Comparison of ENCODE assay signal across 9 mouse cellular contexts in the genomic region with DNA sequence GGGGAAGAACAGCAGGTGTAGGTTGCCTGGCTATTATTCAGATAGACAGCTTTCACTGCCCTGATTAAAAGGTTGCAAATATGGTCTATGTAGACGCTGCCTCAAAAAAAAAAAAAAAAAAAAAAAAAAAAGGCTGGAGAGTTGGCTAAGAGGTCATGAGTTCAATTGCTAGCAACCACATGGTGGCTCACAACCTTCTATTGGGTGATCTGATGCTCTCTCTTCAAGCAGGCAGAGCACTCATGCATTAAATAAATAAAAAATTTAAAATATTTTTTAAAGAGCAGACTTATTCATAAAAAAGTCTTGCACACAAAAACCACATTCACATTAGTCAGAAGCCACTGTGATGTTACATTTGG. TPM values are rescaled to one million over a fixed set of nuclear protein-coding genes. Genes with fewer than 3 reads are reported as not detected.
A peak's percentile ranks its signal among the peaks of the same experiment; 100 is the strongest.
DNase-seq lines count a peak whose midpoint lies in the region; ATAC-seq and TF ChIP-seq lines count a peak whose summit lies in the region.
"Had no signal": no experiment of that assay in that cellular context is flagged by ENCODE, and none has a peak within 500 bp of the region (broad histone marks: within the 10 kb centered on the region; RNA-seq: fewer than 3 reads in every experiment).

No protein-coding gene starts in this region.

- H3K27ac ChIP-seq in heart, embryonic 15.5 days: peak overlapping the region; percentile 100
- peak overlapping the region; percentile 95 for H3K27ac ChIP-seq in ES-E14 (ENCODE audit: insufficient read depth, low read depth, low read length, poor library complexity, severe bottlenecking)
- H3K27ac ChIP-seq in forebrain, postnatal 0 days (ENCODE audit: low read depth, low read length): peak overlapping the region; percentile 100
- H3K27ac ChIP-seq in midbrain, embryonic 11.5 days (ENCODE audit: low read depth, low read length): peak overlapping the region; percentile 99

- peaks cover 49% of the 10 kb centered on the region for H3K36me3 ChIP-seq in heart, embryonic 15.5 days
- H3K36me3 ChIP-seq in ES-E14 (ENCODE audit: control insufficient read depth, insufficient read depth, low read length, poor library complexity, severe bottlenecking): peaks cover 41% of the 10 kb centered on the region
- peaks cover 36% of the 10 kb centered on the region for H3K36me3 ChIP-seq in forebrain, postnatal 0 days (ENCODE audit: insufficient read depth)
- H3K36me3 ChIP-seq in midbrain, embryonic 11.5 days (ENCODE audit: control insufficient read depth, insufficient read depth, low read length): peaks cover 30% of the 10 kb centered on the region

- no peaks in the 10 kb centered on the region for H3K27me3 ChIP-seq in heart, embryonic 15.5 days
- H3K27me3 ChIP-seq in forebrain, postnatal 0 days (ENCODE audit: insufficient read depth, low read length): no peaks in the 10 kb centered on the region
- H3K27me3 ChIP-seq in midbrain, embryonic 11.5 days (ENCODE audit: control insufficient read depth, insufficient read depth, low read length): no peaks in the 10 kb centered on the region

- DNase-seq in heart, postnatal 4 days: no peak
- DNase-seq in ES-E14 (ENCODE audit: low read depth, low spot score) (no peak), MN1 (ENCODE audit: low spot score) (no peak)
- DNase-seq in forebrain, postnatal 0 days: no peak
- DNase-seq in midbrain, embryonic 11.5 days (ENCODE audit: low spot score, missing footprints): no peak
- DNase-seq in right cerebral cortex, postnatal 25 days: no peak

- in situ Hi-C loops in ES-E14 (cut with MboI; ENCODE audit: low sequenced_read_pairs in 2 of 2, unreplicated experiment in 2 of 2): no loop called here

- peak overlapping the region; percentile 89 for H3K4me2 ChIP-seq in heart, embryonic 15.5 days
- H3K4me2 ChIP-seq in forebrain, postnatal 0 days (ENCODE audit: low read depth): peak overlapping the region; percentile 85
- peak overlapping the region; percentile 80 for H3K4me2 ChIP-seq in midbrain, embryonic 11.5 days

- no peak; the same call in 1 of the 2 replicates for TF ChIP-seq CTCF in forebrain, postnatal 0 days (IDR thresholded peaks at IDR 0.05; ENCODE audit: low read depth)

- peak overlapping the region; percentile 96 for H3K9ac ChIP-seq in heart, embryonic 15.5 days
- H3K9ac ChIP-seq in ES-E14 (ENCODE audit: insufficient read depth, low read depth, low read length, poor library complexity, severe bottlenecking): peak overlapping the region; percentile 83
- peak overlapping the region; percentile 97 for H3K9ac ChIP-seq in forebrain, postnatal 0 days
- peak overlapping the region; percentile 99 for H3K9ac ChIP-seq in midbrain, embryonic 11.5 days (ENCODE audit: low read length)

- WGBS in heart, embryonic 15.5 days: 5% methylated on average over 1 of the region's 1 CpGs
- WGBS in forebrain, postnatal 0 days: 0% methylated on average over 1 of the region's 1 CpGs
- 9% methylated on average over 1 of the region's 1 CpGs for WGBS in midbrain, embryonic 11.5 days

- peaks cover 27% of the 10 kb centered on the region for H3K4me1 ChIP-seq in heart, embryonic 15.5 days (replicated peaks)
- H3K4me1 ChIP-seq in ES-E14 (ENCODE audit: control insufficient read depth in 2 of 2, insufficient read depth in 2 of 2, low read length in 2 of 2, poor library complexity in 1 of 2): peaks cover 0 to 22% of the 10 kb centered on the region in 2 experiments; a peak in 2 of 4 replicates
- peaks cover 18% of the 10 kb centered on the region for H3K4me1 ChIP-seq in forebrain, postnatal 0 days (ENCODE audit: insufficient read depth)
- H3K4me1 ChIP-seq in midbrain, embryonic 11.5 days (ENCODE audit: control insufficient read depth, insufficient read depth, low read length): peaks cover 24% of the 10 kb centered on the region

- no peak for ATAC-seq in heart, embryonic 15.5 days (replicated peaks; ENCODE audit: insufficient number of reproducible peaks, insufficient read depth, low FRiP score, low read depth)
- no peak for ATAC-seq in forebrain, postnatal 0 days
- no peak for ATAC-seq in midbrain, embryonic 11.5 days (ENCODE audit: low FRiP score)
- ATAC-seq in megakaryocyte-erythroid progenitor cell, adult 5-6 weeks (replicated peaks; ENCODE audit: low FRiP score, low TSS enrichment, poor library complexity, severe bottlenecking): no peak

- no peaks in the 10 kb centered on the region for H3K9me3 ChIP-seq in heart, embryonic 15.5 days (replicated peaks)
- H3K9me3 ChIP-seq in ES-E14 (ENCODE audit: control insufficient read depth, insufficient read depth, low read depth, low read length): no peaks in the 10 kb centered on the region
- H3K9me3 ChIP-seq in forebrain, postnatal 0 days (ENCODE audit: low read length): no peaks in the 10 kb centered on the region
- no peaks in the 10 kb centered on the region for H3K9me3 ChIP-seq in midbrain, embryonic 11.5 days (ENCODE audit: control insufficient read depth, low read length)

- H3K4me3 ChIP-seq in heart, embryonic 15.5 days: peak overlapping the region; percentile 93
- peak overlapping the region; percentile 69 to 81 for H3K4me3 ChIP-seq in ES-E14 (ENCODE audit: insufficient read depth in 1 of 2, low read depth in 1 of 2, low read length in 2 of 2, poor library complexity in 1 of 2, severe bottlenecking in 1 of 2)
- H3K4me3 ChIP-seq in forebrain, postnatal 0 days (ENCODE audit: low read depth, low read length): peak overlapping the region; percentile 80
- peak overlapping the region; percentile 83 for H3K4me3 ChIP-seq in midbrain, embryonic 11.5 days (ENCODE audit: low read depth, low read length)

TF ChIP-seq in ES-E14, 5 proteins besides CTCF, POLR2A, EP300 and RAD21:
- TF ChIP-seq CHD2 (IDR thresholded peaks at IDR 0.05; ENCODE audit: low read depth, low read length) (no peak), MAFK (IDR thresholded peaks at IDR 0.05; ENCODE audit: insufficient read depth, low read depth, low read length) (no peak), ZNF384 (IDR thresholded peaks at IDR 0.05; ENCODE audit: low read depth, low read length) (peak; percentile 88), HCFC1 (IDR thresholded peaks at IDR 0.05; ENCODE audit: borderline replicate concordance, insufficient read depth, low read length) (no peak), ZC3H11A (IDR thresholded peaks at IDR 0.05; ENCODE audit: borderline replicate concordance, low read depth, low read length) (no peak)
TF ChIP-seq in ES-E14: peak in this region for 1.

RNA-seq across cellular contexts. Expression of a gene that starts 1.2 kb away (rescaled TPM):
- 122 and 177 TPM in 2 replicates for polyA plus RNA-seq in heart, embryonic 15.5 days (2015; fragmentation: Nextera tagmentation; extraction: Ambion mirVana)
- 100 to 1,000 TPM; 137 to 140 TPM for total RNA-seq in heart, postnatal 4 days (2021)
- 131 and 134 TPM in 2 replicates for total RNA-seq in ES-E14 (2012; rRNA removed)
- total RNA-seq in forebrain, postnatal 0 days (2014; rRNA removed): 37.9 and 43.9 TPM in 2 replicates
- polyA plus RNA-seq in forebrain, postnatal 0 days (2015; fragmentation: Nextera tagmentation; extraction: Ambion mirVana): 183 and 196 TPM in 2 replicates
- 222 and 252 TPM in 2 replicates for polyA plus RNA-seq in midbrain, embryonic 11.5 days (2014; fragmentation: Nextera tagmentation; extraction: Ambion mirVana)
- total RNA-seq in megakaryocyte-erythroid progenitor cell, adult 5-6 weeks (2014; fragmentation: Nextera tagmentation): 105 and 113 TPM in 2 replicates
- total RNA-seq in megakaryocyte-erythroid progenitor cell, adult 5-6 weeks (2017): 80.0 and 93.8 TPM in 2 replicates

RNA-seq across cellular contexts. Expression of a gene that starts 8.5 kb away (rescaled TPM):
- 1,499 and 1,535 TPM in 2 replicates for polyA plus RNA-seq in heart, embryonic 15.5 days (2015; fragmentation: Nextera tagmentation; extraction: Ambion mirVana)
- 1,000 to 10,000 TPM; 1,257 to 1,372 TPM for total RNA-seq in heart, postnatal 4 days (2021)
- 995 and 1,362 TPM in 2 replicates for total RNA-seq in ES-E14 (2012; rRNA removed)
- 230 and 424 TPM in 2 replicates for total RNA-seq in forebrain, postnatal 0 days (2014; rRNA removed)
- polyA plus RNA-seq in forebrain, postnatal 0 days (2015; fragmentation: Nextera tagmentation; extraction: Ambion mirVana): 688 and 881 TPM in 2 replicates
- polyA plus RNA-seq in midbrain, embryonic 11.5 days (2014; fragmentation: Nextera tagmentation; extraction: Ambion mirVana): 404 and 476 TPM in 2 replicates
- total RNA-seq in megakaryocyte-erythroid progenitor cell, adult 5-6 weeks (2014; fragmentation: Nextera tagmentation): 485 and 702 TPM in 2 replicates
- 241 and 254 TPM in 2 replicates for total RNA-seq in megakaryocyte-erythroid progenitor cell, adult 5-6 weeks (2017)

RNA-seq across cellular contexts. Expression of a gene that starts 10.7 kb away (rescaled TPM):
- 4.8 and 5.2 TPM in 2 replicates for polyA plus RNA-seq in heart, embryonic 15.5 days (2015; fragmentation: Nextera tagmentation; extraction: Ambion mirVana)
- total RNA-seq in heart, postnatal 4 days (2021): 10 to 100 TPM; 20.2 to 22.2 TPM
- total RNA-seq in ES-E14 (2012; rRNA removed): 27.1 and 28.9 TPM in 2 replicates
- 107 and 120 TPM in 2 replicates for total RNA-seq in forebrain, postnatal 0 days (2014; rRNA removed)
- 18.3 and 18.4 TPM in 2 replicates for polyA plus RNA-seq in forebrain, postnatal 0 days (2015; fragmentation: Nextera tagmentation; extraction: Ambion mirVana)
- 11.8 and 12.4 TPM in 2 replicates for polyA plus RNA-seq in midbrain, embryonic 11.5 days (2014; fragmentation: Nextera tagmentation; extraction: Ambion mirVana)
- 8.0 and 9.1 TPM in 2 replicates for total RNA-seq in megakaryocyte-erythroid progenitor cell, adult 5-6 weeks (2014; fragmentation: Nextera tagmentation)
- 13.0 and 14.7 TPM in 2 replicates for total RNA-seq in megakaryocyte-erythroid progenitor cell, adult 5-6 weeks (2017)

RNA-seq across cellular contexts. Expression of a gene that starts 35.3 kb away (rescaled TPM):
- 41.3 and 67.2 TPM in 2 replicates for polyA plus RNA-seq in heart, embryonic 15.5 days (2015; fragmentation: Nextera tagmentation; extraction: Ambion mirVana)
- 10 to 100 TPM; 58.6 to 60.1 TPM for total RNA-seq in heart, postnatal 4 days (2021)
- 90.9 and 108 TPM in 2 replicates for total RNA-seq in ES-E14 (2012; rRNA removed)
- total RNA-seq in forebrain, postnatal 0 days (2014; rRNA removed): 69.0 and 91.4 TPM in 2 replicates
- polyA plus RNA-seq in forebrain, postnatal 0 days (2015; fragmentation: Nextera tagmentation; extraction: Ambion mirVana): 34.3 and 36.1 TPM in 2 replicates
- 135 and 154 TPM in 2 replicates for polyA plus RNA-seq in midbrain, embryonic 11.5 days (2014; fragmentation: Nextera tagmentation; extraction: Ambion mirVana)
- 154 and 175 TPM in 2 replicates for total RNA-seq in megakaryocyte-erythroid progenitor cell, adult 5-6 weeks (2014; fragmentation: Nextera tagmentation)
- total RNA-seq in megakaryocyte-erythroid progenitor cell, adult 5-6 weeks (2017): 57.9 and 99.8 TPM in 2 replicates

RNA-seq across cellular contexts. Expression of a gene that starts 41.9 kb away (rescaled TPM):
- polyA plus RNA-seq in heart, embryonic 15.5 days (2015; fragmentation: Nextera tagmentation; extraction: Ambion mirVana): 0.06 and 0.09 TPM in 2 replicates
- total RNA-seq in heart, postnatal 4 days (2021): not detected
- 6.0 and 17.4 TPM in 2 replicates for total RNA-seq in ES-E14 (2012; rRNA removed)
- total RNA-seq in forebrain, postnatal 0 days (2014; rRNA removed): 8.3 and 12.9 TPM in 2 replicates
- 4.6 and 7.4 TPM in 2 replicates for polyA plus RNA-seq in forebrain, postnatal 0 days (2015; fragmentation: Nextera tagmentation; extraction: Ambion mirVana)
- 0.05 and 0.22 TPM in 2 replicates for polyA plus RNA-seq in midbrain, embryonic 11.5 days (2014; fragmentation: Nextera tagmentation; extraction: Ambion mirVana)
- 0.79 TPM in 1 of 2 replicates, not detected in the other for total RNA-seq in megakaryocyte-erythroid progenitor cell, adult 5-6 weeks (2014; fragmentation: Nextera tagmentation)
- not detected in 2 replicates for total RNA-seq in megakaryocyte-erythroid progenitor cell, adult 5-6 weeks (2017)
- total RNA-seq: hematopoietic stem cell, adult 5-6 weeks had no signal
